Mouse (Mus musculus): ENCODE data around the gene Sfmbt1. TPM values are rescaled to one million over a fixed set of nuclear protein-coding genes. Genes with fewer than 3 reads are reported as not detected.

Gene Sfmbt1
- polyA plus RNA-seq, 1 experiment from 2014 or later = 20.5 TPM

DNA sequence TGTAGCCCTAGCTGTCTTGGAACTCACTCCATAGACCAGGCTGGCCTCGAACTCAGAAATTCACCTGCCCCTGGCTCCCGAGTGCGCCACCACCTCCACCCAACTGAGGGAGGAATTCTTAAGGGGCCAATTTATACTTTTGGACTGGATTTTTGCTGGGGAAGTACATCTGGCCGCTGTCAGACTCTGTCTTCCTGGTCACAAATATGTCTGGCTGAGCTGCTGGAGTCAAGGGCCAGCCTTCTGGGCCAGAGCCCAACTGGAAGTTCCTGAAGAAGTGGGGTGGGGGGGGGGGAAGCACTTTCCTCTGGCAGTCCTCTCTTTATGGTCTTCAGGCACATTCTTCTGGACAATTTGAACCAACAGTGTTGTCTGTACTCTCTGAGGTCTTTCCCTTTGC is 113.4 kb downstream of the Sfmbt1 start:
- DNase-seq (ENCODE audit: low spot score) = no peak
- Histone ChIP-seq H3K4me1 (ENCODE audit: control insufficient read depth, insufficient read depth, low read length) (peaks cover 3% of the 10 kb centered on the region), H3K9ac (replicated peaks; ENCODE audit: low read length) (no peak overlapping the region), H3K36me3 (replicated peaks; ENCODE audit: control insufficient read depth, insufficient read depth, low read depth, low read length) (no peaks in the 10 kb centered on the region), H3K4me3 (ENCODE audit: low read depth, low read length) (no peak overlapping the region), H3K27me3 (ENCODE audit: control insufficient read depth, insufficient read depth, low read length) (no peaks in the 10 kb centered on the region), H3K27ac (replicated peaks; ENCODE audit: low read depth, low read length) (no peak overlapping the region), H3K9me3 (replicated peaks; ENCODE audit: control insufficient read depth, low read length) (no peaks in the 10 kb centered on the region), H3K4me2 (ENCODE audit: low read depth, low read length) (no peak overlapping the region)
- no peak for ATAC-seq (replicated peaks; ENCODE audit: insufficient number of reproducible peaks, low FRiP score, low TSS enrichment, low read depth)
- WGBS = 93% methylated on average over 4 of the region's 4 CpGs

DNA sequence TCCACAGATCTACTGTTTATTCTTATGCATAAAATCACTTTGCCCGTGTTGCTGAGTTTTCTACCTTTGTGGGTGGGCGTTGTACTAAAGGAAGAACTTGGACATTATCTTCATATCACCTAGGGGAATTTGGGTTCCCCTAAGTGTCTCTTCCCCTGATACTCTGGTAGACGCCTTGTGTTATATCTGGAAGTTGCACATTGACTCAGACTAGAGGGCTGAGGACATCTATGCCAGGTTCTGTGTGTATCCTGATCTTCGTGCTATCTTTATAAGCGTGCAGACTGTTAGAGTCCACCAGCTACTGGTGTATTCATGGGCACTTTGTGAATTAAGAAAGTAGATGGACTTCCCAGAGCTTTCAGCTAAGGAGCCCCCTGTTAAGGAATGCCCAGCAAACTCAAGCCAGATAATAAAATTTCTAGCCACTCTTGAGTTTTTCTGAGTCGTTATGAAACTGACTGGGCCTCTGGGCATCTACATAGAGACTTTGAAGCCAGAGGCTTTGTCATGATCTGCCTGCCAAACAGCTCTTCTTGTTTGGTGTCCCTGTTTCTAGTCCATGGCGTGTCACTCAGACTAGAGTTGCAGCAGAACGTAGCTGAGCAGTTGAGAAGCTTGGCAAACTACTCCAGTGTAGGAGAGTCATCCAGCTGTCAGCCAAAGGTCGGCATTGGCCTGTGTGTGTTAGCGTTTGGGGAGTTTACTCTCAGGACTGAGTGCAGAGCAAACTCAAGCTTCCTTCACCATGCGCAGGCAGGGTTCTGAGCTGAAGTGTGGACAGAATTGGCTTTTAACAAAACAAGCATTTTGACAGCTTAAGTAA is 114.2 kb downstream of the Sfmbt1 start:
- H3K36me3 ChIP-seq (replicated peaks; ENCODE audit: control insufficient read depth, insufficient read depth, low read depth, low read length) = no peaks in the 10 kb centered on the region
- H3K9me3 ChIP-seq (replicated peaks; ENCODE audit: control insufficient read depth, low read length) = no peaks in the 10 kb centered on the region
- no peak overlapping the region for H3K27ac ChIP-seq (replicated peaks; ENCODE audit: low read depth, low read length)
- H3K4me1 ChIP-seq (ENCODE audit: control insufficient read depth, insufficient read depth, low read length) = peaks cover 3% of the 10 kb centered on the region
- H3K4me2 ChIP-seq (ENCODE audit: low read depth, low read length) = no peak overlapping the region
- DNase-seq (ENCODE audit: low spot score) (no peak), ATAC-seq (replicated peaks; ENCODE audit: insufficient number of reproducible peaks, low FRiP score, low TSS enrichment, low read depth) (no peak)
- H3K9ac ChIP-seq (replicated peaks; ENCODE audit: low read length) = no peak overlapping the region
- 83% methylated on average over 11 of the region's 11 CpGs for WGBS
- H3K4me3 ChIP-seq (ENCODE audit: low read depth, low read length) = no peak overlapping the region
- H3K27me3 ChIP-seq (ENCODE audit: control insufficient read depth, insufficient read depth, low read length) = no peaks in the 10 kb centered on the region

DNA sequence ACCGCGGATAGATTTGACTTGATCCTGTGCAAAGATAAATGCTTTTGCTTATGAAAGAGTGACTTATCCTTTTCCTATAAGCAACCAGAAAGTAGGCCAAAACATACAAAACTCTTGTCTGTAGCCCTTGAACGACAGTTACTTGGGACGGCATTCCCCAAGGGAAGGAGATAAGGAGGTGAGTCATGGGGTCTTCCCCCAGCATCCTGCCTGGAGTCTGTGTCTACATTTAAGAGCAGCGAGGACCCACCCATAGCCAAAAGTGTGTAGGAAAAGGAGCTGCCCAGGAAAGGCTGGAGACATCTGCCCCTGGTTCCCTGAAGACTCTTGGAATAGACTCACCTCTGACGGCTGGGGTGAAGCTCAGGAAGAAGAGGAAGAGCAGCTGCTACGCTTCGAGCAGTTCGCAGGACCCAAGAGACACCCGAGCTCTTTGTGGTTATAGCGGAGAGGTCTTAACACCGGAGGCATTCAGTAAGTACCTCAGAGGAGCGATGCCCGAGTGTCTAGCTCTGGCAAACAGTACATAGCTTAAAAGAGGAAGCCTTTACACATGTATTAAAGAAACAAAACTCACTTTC is 122.9 kb downstream of the Sfmbt1 start:
- Histone ChIP-seq H3K4me1 (ENCODE audit: control insufficient read depth, insufficient read depth, low read length) (no peaks in the 10 kb centered on the region; the same call in 1 of the 2 replicates), H3K27me3 (ENCODE audit: control insufficient read depth, insufficient read depth, low read length) (no peaks in the 10 kb centered on the region), H3K36me3 (replicated peaks; ENCODE audit: control insufficient read depth, insufficient read depth, low read depth, low read length) (no peaks in the 10 kb centered on the region), H3K4me2 (ENCODE audit: low read depth, low read length) (no peak overlapping the region), H3K4me3 (ENCODE audit: low read depth, low read length) (no peak overlapping the region), H3K27ac (replicated peaks; ENCODE audit: low read depth, low read length) (no peak overlapping the region), H3K9ac (replicated peaks; ENCODE audit: low read length) (no peak overlapping the region), H3K9me3 (replicated peaks; ENCODE audit: control insufficient read depth, low read length) (no peaks in the 10 kb centered on the region)
- no peak for ATAC-seq (replicated peaks; ENCODE audit: insufficient number of reproducible peaks, low FRiP score, low TSS enrichment, low read depth)
- DNase-seq (ENCODE audit: low spot score) = no peak
- 88% methylated on average over 14 of the region's 14 CpGs for WGBS

DNA sequence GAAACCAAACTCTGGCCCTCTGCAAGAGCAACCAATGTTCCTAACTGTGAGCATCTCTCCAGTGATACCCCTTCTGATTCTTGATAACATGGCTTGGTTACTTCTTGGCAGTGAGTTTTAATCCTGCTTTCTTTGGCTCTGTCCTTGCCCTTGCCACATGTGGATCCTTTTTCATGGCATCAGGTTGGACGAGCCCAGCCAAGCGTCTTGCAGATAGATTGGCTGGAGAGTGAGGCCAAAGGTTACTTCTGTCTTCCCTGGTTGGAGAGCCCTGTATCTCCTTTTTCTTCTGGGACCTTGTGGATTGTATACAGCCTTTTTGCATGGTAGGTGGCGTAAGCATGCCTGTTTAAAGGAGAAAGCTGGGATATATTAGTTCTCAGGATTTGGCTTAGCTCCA is 129.1 kb downstream of the Sfmbt1 start:
- Histone ChIP-seq H3K4me2 (ENCODE audit: low read depth, low read length) (no peak overlapping the region), H3K4me3 (ENCODE audit: low read depth, low read length) (no peak overlapping the region), H3K27me3 (ENCODE audit: control insufficient read depth, insufficient read depth, low read length) (no peaks in the 10 kb centered on the region), H3K4me1 (ENCODE audit: control insufficient read depth, insufficient read depth, low read length) (no peaks in the 10 kb centered on the region), H3K9ac (replicated peaks; ENCODE audit: low read length) (no peak overlapping the region), H3K9me3 (replicated peaks; ENCODE audit: control insufficient read depth, low read length) (no peaks in the 10 kb centered on the region), H3K36me3 (replicated peaks; ENCODE audit: control insufficient read depth, insufficient read depth, low read depth, low read length) (no peaks in the 10 kb centered on the region), H3K27ac (replicated peaks; ENCODE audit: low read depth, low read length) (no peak overlapping the region)
- WGBS = 87% methylated on average over 3 of the region's 3 CpGs
- DNase-seq (ENCODE audit: low spot score) = no peak
- ATAC-seq (replicated peaks; ENCODE audit: insufficient number of reproducible peaks, low FRiP score, low TSS enrichment, low read depth) = no peak

DNA sequence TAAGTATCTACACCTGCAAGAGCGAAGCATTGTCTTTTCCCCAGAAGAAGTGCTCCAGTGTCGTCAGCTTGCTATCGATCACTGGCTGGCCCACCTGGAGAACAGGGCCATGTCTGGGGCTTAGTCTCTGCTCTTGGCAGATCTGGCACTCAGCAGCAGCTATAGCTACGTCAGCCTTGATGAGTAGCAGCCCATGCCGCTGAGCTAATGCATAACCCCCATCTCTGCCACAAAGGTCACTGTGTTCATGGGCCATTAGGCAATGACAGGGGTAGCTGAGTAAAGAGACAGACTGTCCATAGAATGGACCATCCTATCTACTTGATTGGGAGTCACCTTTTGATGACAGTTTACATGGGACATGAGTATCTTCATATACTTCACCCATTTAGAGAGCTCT is 135.9 kb downstream of the Sfmbt1 start:
- Histone ChIP-seq H3K9me3 (replicated peaks; ENCODE audit: control insufficient read depth, low read length) (no peaks in the 10 kb centered on the region), H3K27ac (replicated peaks; ENCODE audit: low read depth, low read length) (no peak overlapping the region), H3K36me3 (replicated peaks; ENCODE audit: control insufficient read depth, insufficient read depth, low read depth, low read length) (no peaks in the 10 kb centered on the region), H3K4me3 (ENCODE audit: low read depth, low read length) (no peak overlapping the region), H3K27me3 (ENCODE audit: control insufficient read depth, insufficient read depth, low read length) (no peaks in the 10 kb centered on the region), H3K9ac (replicated peaks; ENCODE audit: low read length) (no peak overlapping the region), H3K4me1 (ENCODE audit: control insufficient read depth, insufficient read depth, low read length) (no peaks in the 10 kb centered on the region), H3K4me2 (ENCODE audit: low read depth, low read length) (no peak overlapping the region)
- WGBS = 88% methylated on average over 5 of the region's 5 CpGs
- ATAC-seq (replicated peaks; ENCODE audit: insufficient number of reproducible peaks, low FRiP score, low TSS enrichment, low read depth) = no peak
- DNase-seq (ENCODE audit: low spot score) = no peak

DNA sequence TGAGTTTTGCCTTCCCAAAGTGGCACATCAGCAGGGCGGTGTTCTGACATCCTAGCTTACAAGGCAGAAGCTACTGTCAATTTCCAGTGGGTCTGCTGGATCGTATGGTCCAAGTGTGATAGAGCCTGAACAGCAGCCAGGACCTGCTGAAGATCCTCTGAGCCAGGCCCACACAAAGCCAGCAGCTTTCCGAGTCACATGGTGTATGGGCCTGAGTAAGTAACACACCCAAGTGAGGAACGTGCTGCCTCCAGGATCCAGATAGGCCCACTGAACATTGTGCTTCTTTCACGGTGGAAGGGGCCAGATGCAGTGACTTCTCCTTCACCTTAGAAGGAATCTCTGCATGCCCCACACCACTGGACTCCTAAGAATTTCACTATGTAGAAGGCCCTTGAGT is 137.7 kb downstream of the Sfmbt1 start:
- WGBS = 94% methylated on average over 5 of the region's 5 CpGs
- no peak overlapping the region for H3K4me2 ChIP-seq (ENCODE audit: low read depth, low read length)
- no peak overlapping the region for H3K9ac ChIP-seq (replicated peaks; ENCODE audit: low read length)
- no peaks in the 10 kb centered on the region for H3K9me3 ChIP-seq (replicated peaks; ENCODE audit: control insufficient read depth, low read length)
- H3K27me3 ChIP-seq (ENCODE audit: control insufficient read depth, insufficient read depth, low read length) = no peaks in the 10 kb centered on the region
- DNase-seq (ENCODE audit: low spot score) (no peak), ATAC-seq (replicated peaks; ENCODE audit: insufficient number of reproducible peaks, low FRiP score, low TSS enrichment, low read depth) (no peak)
- no peak overlapping the region for H3K4me3 ChIP-seq (ENCODE audit: low read depth, low read length)
- no peak overlapping the region for H3K27ac ChIP-seq (replicated peaks; ENCODE audit: low read depth, low read length)
- no peaks in the 10 kb centered on the region for H3K36me3 ChIP-seq (replicated peaks; ENCODE audit: control insufficient read depth, insufficient read depth, low read depth, low read length)
- no peaks in the 10 kb centered on the region for H3K4me1 ChIP-seq (ENCODE audit: control insufficient read depth, insufficient read depth, low read length)

DNA sequence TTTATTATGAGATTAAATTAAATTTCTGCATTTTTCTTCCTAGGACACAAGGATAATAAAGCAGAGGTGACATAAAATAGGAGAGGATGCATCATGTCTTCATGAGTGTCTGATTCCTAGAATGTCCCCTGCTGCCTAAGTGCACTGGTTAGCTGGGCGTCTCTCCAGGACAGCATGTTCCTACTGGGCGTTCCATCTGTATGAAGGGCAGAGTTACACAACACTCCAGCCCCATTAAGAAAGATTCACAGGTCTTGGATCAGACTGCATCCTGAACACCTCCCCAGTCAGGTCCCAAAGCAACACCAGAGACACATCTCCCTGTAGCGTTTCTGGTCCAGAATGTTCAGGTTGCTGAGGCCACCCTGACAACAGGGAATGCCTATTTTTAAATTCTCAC is 140.7 kb downstream of the Sfmbt1 start:
- Histone ChIP-seq H3K4me1 (ENCODE audit: control insufficient read depth, insufficient read depth, low read length) (no peaks in the 10 kb centered on the region), H3K27ac (replicated peaks; ENCODE audit: low read depth, low read length) (no peak overlapping the region), H3K4me3 (ENCODE audit: low read depth, low read length) (no peak overlapping the region), H3K9me3 (replicated peaks; ENCODE audit: control insufficient read depth, low read length) (no peaks in the 10 kb centered on the region), H3K9ac (replicated peaks; ENCODE audit: low read length) (no peak overlapping the region), H3K27me3 (ENCODE audit: control insufficient read depth, insufficient read depth, low read length) (no peaks in the 10 kb centered on the region), H3K36me3 (replicated peaks; ENCODE audit: control insufficient read depth, insufficient read depth, low read depth, low read length) (no peaks in the 10 kb centered on the region), H3K4me2 (ENCODE audit: low read depth, low read length) (no peak overlapping the region)
- DNase-seq (ENCODE audit: low spot score) (no peak), ATAC-seq (replicated peaks; ENCODE audit: insufficient number of reproducible peaks, low FRiP score, low TSS enrichment, low read depth) (no peak)
- 86% methylated on average over 3 of the region's 3 CpGs for WGBS

DNA sequence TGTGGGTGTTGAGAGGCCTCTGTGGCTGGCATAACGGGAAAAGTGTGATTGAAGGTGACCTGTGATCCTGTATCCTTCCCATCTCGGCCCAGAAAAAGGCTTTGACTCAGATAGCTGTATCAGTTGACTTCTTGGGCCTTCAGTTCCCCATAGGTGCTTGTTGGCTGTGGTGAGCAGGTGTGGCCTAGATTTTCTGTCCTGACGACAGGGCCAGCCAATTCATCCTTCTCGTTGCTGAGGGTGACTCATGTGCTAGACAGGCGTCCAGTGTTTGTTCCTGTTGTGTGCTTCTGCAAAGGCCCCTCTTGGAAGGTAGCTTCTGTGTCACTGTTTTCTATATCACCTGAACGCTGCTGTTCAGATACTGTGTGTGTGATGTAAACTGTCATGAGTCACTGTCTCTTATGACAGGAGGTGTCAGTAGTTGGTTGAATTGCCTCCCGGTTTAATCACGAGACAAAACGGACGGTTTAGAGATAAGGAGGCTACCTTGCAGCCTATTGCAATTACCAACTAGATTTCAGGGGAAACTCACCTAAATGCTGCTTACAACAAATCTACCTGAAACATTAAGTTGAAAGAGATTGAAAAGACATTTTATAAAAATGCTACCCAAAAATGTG is 142.3 kb downstream of the Sfmbt1 start:
- H3K4me3 ChIP-seq (ENCODE audit: low read depth, low read length) = no peak overlapping the region
- H3K4me1 ChIP-seq (ENCODE audit: control insufficient read depth, insufficient read depth, low read length) = no peaks in the 10 kb centered on the region
- no peaks in the 10 kb centered on the region for H3K9me3 ChIP-seq (replicated peaks; ENCODE audit: control insufficient read depth, low read length)
- WGBS = 82% methylated on average over 10 of the region's 10 CpGs
- H3K4me2 ChIP-seq (ENCODE audit: low read depth, low read length) = no peak overlapping the region
- H3K27ac ChIP-seq (replicated peaks; ENCODE audit: low read depth, low read length) = no peak overlapping the region
- H3K27me3 ChIP-seq (ENCODE audit: control insufficient read depth, insufficient read depth, low read length) = no peaks in the 10 kb centered on the region
- no peaks in the 10 kb centered on the region for H3K36me3 ChIP-seq (replicated peaks; ENCODE audit: control insufficient read depth, insufficient read depth, low read depth, low read length)
- DNase-seq (ENCODE audit: low spot score) (no peak), ATAC-seq (replicated peaks; ENCODE audit: insufficient number of reproducible peaks, low FRiP score, low TSS enrichment, low read depth) (no peak)
- H3K9ac ChIP-seq (replicated peaks; ENCODE audit: low read length) = no peak overlapping the region
